Mouse (Mus musculus) ES-E14 (cell line): ENCODE data around the gene Elovl4. TPM values are rescaled to one million over a fixed set of nuclear protein-coding genes. Genes with fewer than 3 reads are reported as not detected.

Experiments
- DNase-seq: peaks from one replicate; pipeline ENCODE4 v3.0.0-alpha.2; 2013; ENCODE audit warnings: low read depth, low spot score
- H3K27ac ChIP-seq: 2 replicates; pipeline ENCODE4 v1.5.1; 2012; ENCODE audit warnings: low read depth, mild to moderate bottlenecking, low read length, moderate library complexity, mixed read lengths; ENCODE audit not compliant: poor library complexity, insufficient read depth, severe bottlenecking
- H3K36me3 ChIP-seq: 2 replicates; pipeline ENCODE4 v1.6.1; 2012; ENCODE audit warnings: mild to moderate bottlenecking, low read length, moderate library complexity, mixed read lengths; ENCODE audit not compliant: control insufficient read depth, poor library complexity, insufficient read depth, severe bottlenecking
- H3K4me1 ChIP-seq, 2 experiments: fragments of 150-350 bp in 1 of 2; sonication (generic) in 1 of 2; 2 replicates each; pipeline ENCODE4 v1.6.1; 2012; ENCODE audit warnings: low read length in 2 of 2, mild to moderate bottlenecking in 1 of 2, mixed read lengths in 1 of 2; ENCODE audit not compliant: control insufficient read depth in 2 of 2, insufficient read depth in 2 of 2, poor library complexity in 1 of 2
- H3K4me3 ChIP-seq, 2 experiments: fragments of 150-350 bp in 1 of 2; sonication (generic) in 1 of 2; 2 replicates each; pipeline ENCODE4 v1.5.1; 2012; ENCODE audit warnings: low read length in 2 of 2, low read depth in 1 of 2, mild to moderate bottlenecking in 1 of 2, mixed read lengths in 1 of 2; ENCODE audit not compliant: insufficient read depth in 1 of 2, poor library complexity in 1 of 2, severe bottlenecking in 1 of 2
- H3K9ac ChIP-seq: 2 replicates; pipeline ENCODE4 v1.6.1; 2012; ENCODE audit warnings: low read depth, mild to moderate bottlenecking, low read length, mixed read lengths; ENCODE audit not compliant: poor library complexity, insufficient read depth, severe bottlenecking
- H3K9me3 ChIP-seq: fragments of 150-350 bp; sonication (generic); 2 replicates; pipeline ENCODE4 v1.6.1; 2012; ENCODE audit warnings: low read depth, mild to moderate bottlenecking, low read length; ENCODE audit not compliant: control insufficient read depth, insufficient read depth
- CHD2 ChIP-seq: IDR thresholded peaks from 2 replicates; pipeline ENCODE4 v1.6.1; 2014; ENCODE audit warnings: mild to moderate bottlenecking, low read depth, low read length, inconsistent platforms
- HCFC1 ChIP-seq: IDR thresholded peaks from 2 replicates; pipeline ENCODE4 v1.6.1; 2012; ENCODE audit warnings: low read length, inconsistent platforms, borderline replicate concordance; ENCODE audit not compliant: insufficient read depth
- MAFK ChIP-seq: IDR thresholded peaks from 2 replicates; pipeline ENCODE4 v1.6.1; 2014; ENCODE audit warnings: mild to moderate bottlenecking, low read depth, low read length, inconsistent platforms; ENCODE audit not compliant: insufficient read depth
- ZC3H11A ChIP-seq: IDR thresholded peaks from 2 replicates; pipeline ENCODE4 v1.6.1; 2012; ENCODE audit warnings: low read depth, mild to moderate bottlenecking, inconsistent platforms, low read length, borderline replicate concordance
- ZNF384 ChIP-seq: IDR thresholded peaks from 2 replicates; pipeline ENCODE4 v1.6.1; 2012; ENCODE audit warnings: low read depth, low read length, inconsistent platforms
- in situ Hi-C, 2 experiments: fragments of 600-800 bp; cut with MboI; formaldehyde crosslinking; loops; one replicate each; pipeline ENCODE4 v1.15.1; 2025; ENCODE audit warnings: low sequenced_read_pairs in 2 of 2, inconsistent platforms in 1 of 2; ENCODE audit not compliant: unreplicated experiment in 2 of 2
- total RNA-seq: library from RNA; depleted of rRNA; stranded (reverse); fragments of 300-350 nt; gene quantifications from 2 replicates; pipeline ENCODE4 v1.2.3, GENCODE M21; 2012; rRNA removed

Elovl4 gene
- 14.9 and 15.8 TPM in 2 replicates for total RNA-seq

GRCm38 (mm10) chr9:83805977-83806815, at the start of gene Elovl4:
TSS of gene Elovl4 (minus strand) at chr9:83806277.
- peak within 1 kb of the TSS; percentile 72 for H3K9ac ChIP-seq
- TF ChIP-seq HCFC1 (no peak), CHD2 (no peak), ZNF384 (no peak), ZC3H11A (no peak), MAFK (no peak)
- DNase-seq, result peak; percentile 31
- no peaks in the 10 kb centered on the region for H3K36me3 ChIP-seq
- H3K4me3 ChIP-seq, result peak within 1 kb of the TSS; percentile 61 to 76
- H3K9me3 ChIP-seq, result no peaks in the 10 kb centered on the region
- no peak within 1 kb of the TSS for H3K27ac ChIP-seq
- in situ Hi-C loops, result no loop called here
- no peaks in the 10 kb centered on the region; a peak in 1 of 4 replicates for H3K4me1 ChIP-seq

GRCm38 (mm10) chr9:83852464-83852863, 46.4 kb upstream of the Elovl4 start:
- H3K4me1 ChIP-seq, result no peaks in the 10 kb centered on the region
- H3K36me3 ChIP-seq, result peaks cover 17% of the 10 kb centered on the region
- in situ Hi-C loops, result no loop called here
- no peak overlapping the region for H3K9ac ChIP-seq
- H3K27ac ChIP-seq, result no peak overlapping the region
- peak; percentile 17 for DNase-seq
- no peak overlapping the region for H3K4me3 ChIP-seq
- no peak for TF ChIP-seq ZNF384
- no peak for TF ChIP-seq ZC3H11A
- TF ChIP-seq CHD2, result no peak
- TF ChIP-seq HCFC1, result no peak
- TF ChIP-seq MAFK, result no peak
- no peaks in the 10 kb centered on the region for H3K9me3 ChIP-seq

- Histone ChIP-seq H3K9ac (peak overlapping the region; percentile 85), H3K27ac (no peak overlapping the region; the same call in 1 of the 2 replicates), H3K4me1 (peaks cover 4 to 5% of the 10 kb centered on the region in 2 experiments; a peak in 1 of 4 replicates), H3K4me3 (peak overlapping the region; percentile 74 to 83), H3K36me3 (no peaks in the 10 kb centered on the region; the same call in 1 of the 2 replicates), H3K9me3 (no peaks in the 10 kb centered on the region)
- TF ChIP-seq HCFC1 (0 out of 2 replicates have a peak, but pooled peaks have one; percentile 8), ZC3H11A (no peak)
- peak; percentile 12 for DNase-seq
- in situ Hi-C loops, result no loop called here
Measured at GRCm38 (mm10) chr9:83834748-83835313, 28.8 kb upstream of the Elovl4 start.

GRCm38 (mm10) chr9:83833811-83834747, 28.0 kb upstream of the Elovl4 start, which contains the start of gene Ttk:
TSS of gene Ttk (plus strand) at chr9:83834689.
- in situ Hi-C loops, result no loop called here
- no peaks in the 10 kb centered on the region for H3K9me3 ChIP-seq
- no peak for TF ChIP-seq HCFC1
- TF ChIP-seq ZNF384, result no peak
- no peak for TF ChIP-seq MAFK
- TF ChIP-seq ZC3H11A, result no peak
- 0 out of 2 replicates have a peak, but pooled peaks have one; percentile 20 for TF ChIP-seq CHD2
- peak within 1 kb of the TSS; percentile 22 for H3K27ac ChIP-seq
- H3K4me3 ChIP-seq, result peak within 1 kb of the TSS; percentile 74 to 83
- no peaks in the 10 kb centered on the region for H3K36me3 ChIP-seq
- peak within 1 kb of the TSS; percentile 85 for H3K9ac ChIP-seq
- peaks cover 4 to 5% of the 10 kb centered on the region in 2 experiments; a peak in 1 of 4 replicates for H3K4me1 ChIP-seq
- peak; percentile 86 for DNase-seq
